Mouse (Mus musculus) hindbrain, embryonic 15.5 days (tissue): ENCODE data around the gene 4930519P11Rik. TPM values are rescaled to one million over a fixed set of nuclear protein-coding genes. Genes with fewer than 3 reads are reported as not detected.

Experiments
- ATAC-seq: fragments of 200-750 bp; cut with Nextera tagmentation; 2 replicates; pipeline ENCODE4 v1.8.0; 2017; ENCODE audit warnings: low read depth, moderate number of reproducible peaks, moderate TSS enrichment; ENCODE audit not compliant: low FRiP score
- H3K27ac ChIP-seq: fragments of 300-500 bp; sonication (generic); replicated peaks from 2 replicates; pipeline ENCODE4 v1.5.1; 2015; ENCODE audit warnings: mild to moderate bottlenecking, inconsistent platforms
- H3K27me3 ChIP-seq: fragments of 300-500 bp; sonication (generic); 2 replicates; pipeline ENCODE4 v1.6.1; 2015; ENCODE audit warnings: control low read depth, inconsistent platforms
- H3K36me3 ChIP-seq: fragments of 300-500 bp; sonication (generic); 2 replicates; pipeline ENCODE4 v1.6.1; 2015; ENCODE audit warnings: control low read depth, inconsistent platforms
- H3K4me1 ChIP-seq: fragments of 300-500 bp; sonication (generic); replicated peaks from 2 replicates; pipeline ENCODE4 v1.6.1; 2015; ENCODE audit warnings: control low read depth, inconsistent platforms
- H3K4me2 ChIP-seq: fragments of 300-500 bp; sonication (generic); 2 replicates; pipeline ENCODE4 v1.6.1; 2015; ENCODE audit warnings: moderate library complexity, mild to moderate bottlenecking, inconsistent platforms
- H3K4me3 ChIP-seq: fragments of 300-500 bp; sonication (generic); 2 replicates; pipeline ENCODE4 v1.5.1; 2015; ENCODE audit warnings: mild to moderate bottlenecking, inconsistent platforms
- H3K9ac ChIP-seq: fragments of 300-500 bp; sonication (generic); 2 replicates; pipeline ENCODE4 v1.6.1; 2015; ENCODE audit warnings: inconsistent platforms
- H3K9me3 ChIP-seq: fragments of 300-500 bp; sonication (generic); 2 replicates; pipeline ENCODE4 v1.6.1; 2016; ENCODE audit warnings: control low read depth, inconsistent platforms
- WGBS: fragments of 180-500 bp; shearing (Covaris S2); methylation state at CpG from one replicate; pipeline ENCODE4 v1.1.7; 2015; 5-methylcytosine and 5-hydroxymethylcytosine counted together
- polyA plus RNA-seq: library from polyadenylated mRNA; unstranded; fragments of >200 nt; fragmentation: Nextera tagmentation; extraction: Ambion mirVana; gene quantifications from 2 replicates; pipeline ENCODE4 v1.2.1, GENCODE M21; 2015

4930519P11Rik gene
- polyA plus RNA-seq, 1 experiment from 2014 or later: 0.79 TPM

DNA sequence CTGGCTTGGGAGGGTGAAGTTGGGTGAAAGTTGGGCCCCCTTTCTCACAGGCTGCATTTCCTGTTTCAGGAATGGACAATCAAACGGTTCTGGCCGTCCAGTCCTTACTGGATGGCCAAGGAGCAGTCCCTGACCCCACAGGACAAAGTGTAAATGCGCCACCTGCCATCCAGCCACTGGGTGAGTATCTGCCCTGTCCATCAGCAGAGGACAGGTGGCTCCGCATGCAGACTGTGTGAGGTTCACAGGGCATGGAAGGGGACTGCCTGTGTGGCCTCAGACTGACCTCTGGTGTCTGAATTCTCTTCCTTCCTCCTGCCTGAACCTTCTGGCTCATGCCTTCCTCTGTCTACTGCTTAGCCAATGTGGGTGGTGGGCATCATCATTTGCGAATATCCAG lies 8.4 kb upstream of the 4930519P11Rik start:
- ATAC-seq: no peak
- peaks cover 32% of the 10 kb centered on the region for H3K36me3 ChIP-seq
- WGBS: 81% methylated on average over 5 of the region's 5 CpGs

DNA sequence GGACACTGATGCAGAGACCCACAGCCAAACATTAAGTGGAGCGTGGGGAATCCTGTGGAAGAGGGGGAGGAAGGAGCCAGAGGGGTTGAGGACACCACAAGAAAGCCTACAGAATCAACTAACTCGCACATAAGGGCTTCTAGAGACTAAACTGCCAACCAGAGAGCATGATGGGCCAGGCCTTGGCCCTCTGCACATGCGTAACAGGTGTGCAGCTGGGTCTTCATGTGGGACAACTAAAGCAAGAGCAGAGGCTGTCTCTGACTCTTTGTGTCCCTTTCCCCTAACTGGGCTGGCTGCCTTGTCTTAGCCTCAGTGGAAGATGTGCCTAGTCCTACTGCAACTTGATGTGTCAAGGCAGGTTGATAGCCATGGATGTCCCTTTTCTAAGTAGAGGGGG lies 3.8 kb upstream of the 4930519P11Rik start:
- H3K4me3 ChIP-seq: no peak overlapping the region
- H3K4me1 ChIP-seq: peaks cover 28% of the 10 kb centered on the region
- H3K9ac ChIP-seq: no peak overlapping the region
- no peak overlapping the region for H3K27ac ChIP-seq
- no peak for ATAC-seq
- 96% methylated on average over 3 of the region's 3 CpGs for WGBS
- no peaks in the 10 kb centered on the region for H3K27me3 ChIP-seq
- H3K36me3 ChIP-seq: no peaks in the 10 kb centered on the region; the same call in 1 of the 2 replicates
- H3K9me3 ChIP-seq: no peaks in the 10 kb centered on the region
- H3K4me2 ChIP-seq: no peak overlapping the region

More for the DNA sequence above, 8.4 kb upstream of the 4930519P11Rik start:
- H3K4me1 ChIP-seq: no peaks in the 10 kb centered on the region
- H3K9ac ChIP-seq: no peak overlapping the region
- no peak overlapping the region for H3K27ac ChIP-seq
- no peak overlapping the region for H3K4me3 ChIP-seq
- no peak overlapping the region for H3K4me2 ChIP-seq
- H3K9me3 ChIP-seq: no peaks in the 10 kb centered on the region
- no peaks in the 10 kb centered on the region for H3K27me3 ChIP-seq

GRCm38 (mm10) chr2:154615674-154616073 lies 2.4 kb upstream of the 4930519P11Rik start:
- Histone ChIP-seq H3K27ac (no peak overlapping the region), H3K4me1 (peaks cover 28% of the 10 kb centered on the region), H3K36me3 (no peaks in the 10 kb centered on the region), H3K9me3 (no peaks in the 10 kb centered on the region), H3K9ac (no peak overlapping the region), H3K4me3 (no peak overlapping the region), H3K27me3 (no peaks in the 10 kb centered on the region), H3K4me2 (no peak overlapping the region)
- ATAC-seq: no peak
- 92% methylated on average over 5 of the region's 5 CpGs for WGBS

GRCm38 (mm10) chr2:154614841-154615576 lies 1.8 kb upstream of the 4930519P11Rik start:
- 0 out of 2 replicates have a peak overlapping the region, but pooled peaks have one; percentile 0 for H3K4me3 ChIP-seq
- H3K27ac ChIP-seq: 0 out of 2 replicates have a peak overlapping the region, but pooled peaks have one; percentile 99
- H3K9ac ChIP-seq: no peak overlapping the region
- 66% methylated on average over 19 of the region's 19 CpGs for WGBS
- H3K36me3 ChIP-seq: no peaks in the 10 kb centered on the region
- H3K27me3 ChIP-seq: no peaks in the 10 kb centered on the region
- no peaks in the 10 kb centered on the region for H3K9me3 ChIP-seq
- ATAC-seq: no peak
- peak overlapping the region; percentile 78 for H3K4me2 ChIP-seq
- peaks cover 28% of the 10 kb centered on the region for H3K4me1 ChIP-seq

- Histone ChIP-seq H3K36me3 (no peaks in the 10 kb centered on the region), H3K4me2 (no peak overlapping the region), H3K9ac (no peak overlapping the region), H3K4me1 (peaks cover 17% of the 10 kb centered on the region), H3K4me3 (no peak overlapping the region), H3K27ac (no peak overlapping the region), H3K9me3 (no peaks in the 10 kb centered on the region), H3K27me3 (no peaks in the 10 kb centered on the region)
- WGBS: 68% methylated on average over 10 of the region's 10 CpGs
- ATAC-seq: no peak
Measured at GRCm38 (mm10) chr2:154609050-154609767, 4.0 kb downstream of the 4930519P11Rik start.

- no peak for ATAC-seq
- no peaks in the 10 kb centered on the region for H3K27me3 ChIP-seq
- H3K4me1 ChIP-seq: peaks cover 18% of the 10 kb centered on the region
- WGBS: 84% methylated on average over 1 of the region's 1 CpGs
- H3K4me2 ChIP-seq: no peak overlapping the region
- H3K9ac ChIP-seq: no peak overlapping the region
- H3K27ac ChIP-seq: no peak overlapping the region
- H3K4me3 ChIP-seq: no peak overlapping the region
- H3K9me3 ChIP-seq: no peaks in the 10 kb centered on the region
- no peaks in the 10 kb centered on the region for H3K36me3 ChIP-seq
Measured at GRCm38 (mm10) chr2:154606965-154607364, 6.3 kb downstream of the 4930519P11Rik start.

DNA sequence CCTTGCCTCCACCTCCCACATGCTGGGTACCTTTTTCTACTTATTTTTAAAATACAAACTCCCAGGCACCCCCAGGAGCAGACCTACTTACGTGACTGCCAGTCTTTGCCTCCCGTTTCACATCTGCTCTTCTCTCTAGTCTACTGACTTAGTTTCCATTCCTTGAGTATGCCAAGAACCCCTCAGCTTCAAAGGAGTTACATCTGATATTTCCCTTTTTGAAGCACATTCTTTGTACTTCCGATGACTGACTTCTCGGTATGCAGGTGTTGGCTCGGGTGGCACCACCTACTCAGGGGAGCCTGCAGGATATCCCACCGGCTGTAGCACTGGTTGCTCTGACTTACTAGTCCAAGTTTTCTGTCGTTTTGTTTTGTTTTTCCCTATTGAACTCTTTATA lies 9.1 kb downstream of the 4930519P11Rik start:
- 44% methylated on average over 7 of the region's 7 CpGs for WGBS

GRCm38 (mm10) chr2:154603638-154604153 lies 9.5 kb downstream of the 4930519P11Rik start, which contains the start of gene Pxmp4:
Gene Pxmp4, minus strand, starts transcription at chr2:154603708.
- Histone ChIP-seq H3K36me3 (no peaks in the 10 kb centered on the region), H3K4me1 (peaks cover 18% of the 10 kb centered on the region), H3K9me3 (no peaks in the 10 kb centered on the region), H3K9ac (peak within 1 kb of the TSS; percentile 82), H3K27ac (peak within 1 kb of the TSS; percentile 81), H3K27me3 (no peaks in the 10 kb centered on the region), H3K4me3 (peak within 1 kb of the TSS; percentile 89), H3K4me2 (peak within 1 kb of the TSS; percentile 83)
- under 1% methylated on average over 13 of the region's 13 CpGs for WGBS
- ATAC-seq: peak; percentile 100

More for the DNA sequence above, 9.1 kb downstream of the 4930519P11Rik start:
- Histone ChIP-seq H3K36me3 (no peaks in the 10 kb centered on the region), H3K27me3 (no peaks in the 10 kb centered on the region), H3K9me3 (no peaks in the 10 kb centered on the region), H3K4me2 (peak overlapping the region; percentile 83), H3K4me3 (peak overlapping the region; percentile 89), H3K9ac (no peak overlapping the region), H3K4me1 (peaks cover 18% of the 10 kb centered on the region), H3K27ac (no peak overlapping the region)
- ATAC-seq: no peak

- H3K9ac ChIP-seq: peak overlapping the region; percentile 82
- ATAC-seq: no peak; the same call in 1 of the 2 replicates
- WGBS: 23% methylated on average over 22 of the region's 22 CpGs
- H3K36me3 ChIP-seq: no peaks in the 10 kb centered on the region
- H3K4me2 ChIP-seq: peak overlapping the region; percentile 83
- peak overlapping the region; percentile 89 for H3K4me3 ChIP-seq
- H3K9me3 ChIP-seq: no peaks in the 10 kb centered on the region
- H3K27me3 ChIP-seq: no peaks in the 10 kb centered on the region
- peaks cover 18% of the 10 kb centered on the region for H3K4me1 ChIP-seq
- peak overlapping the region; percentile 81 for H3K27ac ChIP-seq
Measured at GRCm38 (mm10) chr2:154603007-154603637, 10.1 kb downstream of the 4930519P11Rik start.

DNA sequence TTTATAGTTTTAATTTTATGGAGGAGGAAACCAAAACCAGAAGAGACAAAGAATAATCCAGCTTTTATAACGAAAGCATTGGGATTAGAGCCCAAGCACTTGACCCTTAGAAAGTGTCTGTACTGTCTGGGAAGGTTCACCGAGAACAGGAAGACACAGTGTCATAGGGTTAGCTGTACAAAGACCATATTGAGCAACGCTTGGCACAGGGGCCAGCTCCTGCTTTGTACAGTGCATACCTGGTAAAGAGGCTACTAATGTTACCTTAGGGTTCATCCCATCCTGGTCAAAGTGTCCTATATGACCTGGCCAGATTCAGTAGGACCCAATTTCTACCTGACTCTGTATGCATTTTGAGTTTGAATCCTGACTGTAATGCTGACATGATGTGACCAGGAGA lies 11.9 kb downstream of the 4930519P11Rik start:
- Histone ChIP-seq H3K27me3 (no peaks in the 10 kb centered on the region), H3K9ac (no peak overlapping the region), H3K4me2 (no peak overlapping the region), H3K27ac (no peak overlapping the region), H3K36me3 (no peaks in the 10 kb centered on the region), H3K4me3 (no peak overlapping the region), H3K9me3 (no peaks in the 10 kb centered on the region), H3K4me1 (peaks cover 18% of the 10 kb centered on the region)
- WGBS: 82% methylated on average over 3 of the region's 3 CpGs
- no peak for ATAC-seq

- WGBS: 73% methylated on average over 6 of the region's 6 CpGs
Measured at GRCm38 (mm10) chr2:154600586-154600985, 12.7 kb downstream of the 4930519P11Rik start.

More at GRCm38 (mm10) chr2:154600586-154600985, 12.7 kb downstream of the 4930519P11Rik start:
- Histone ChIP-seq H3K4me3 (no peak overlapping the region), H3K9me3 (no peaks in the 10 kb centered on the region), H3K36me3 (no peaks in the 10 kb centered on the region), H3K4me2 (no peak overlapping the region), H3K4me1 (peaks cover 18% of the 10 kb centered on the region), H3K27me3 (no peaks in the 10 kb centered on the region), H3K27ac (no peak overlapping the region), H3K9ac (no peak overlapping the region)
- no peak for ATAC-seq
